Mouse (Mus musculus): ENCODE measurements around the gene Sbds. TPM values are rescaled to one million over a fixed set of nuclear protein-coding genes. Genes with fewer than 3 reads are reported as not detected.

Sbds gene
- 10 to 100 TPM; 83.8 to 90.3 TPM for total RNA-seq (2021)
- long read RNA-seq, experiment 1, transcript Sbds-201 (5 exons, 1,548 nt), result major isoform, 129 of 152 reads
- long read RNA-seq, experiment 1, partial matches to known transcripts, result 9 of 152 reads
- long read RNA-seq, experiment 1, other reads (novel, unspliced or antisense), result 13 of 152 reads
- long read RNA-seq, experiment 2, transcript Sbds-201 (5 exons, 1,548 nt), result major isoform, 99 of 115 reads
- long read RNA-seq, experiment 2, partial matches to known transcripts, result 5 of 115 reads
- long read RNA-seq, experiment 2, other reads (novel, unspliced or antisense), result 11 of 115 reads

- peak; percentile 98 for DNase-seq (ENCODE audit: low spot score in 2 of 2)
Measured at GRCm38 (mm10) chr5:130255017-130255720, at the start of gene Sbds, which contains the start of gene Tyw1. Sbds (minus strand) TSS chr5:130255530. Tyw1 (plus strand) TSS chr5:130255619.

- DNase-seq (ENCODE audit: low spot score in 2 of 2), result no peak
Measured at GRCm38 (mm10) chr5:130303611-130304010, 48.3 kb upstream of the Sbds start.

DNA sequence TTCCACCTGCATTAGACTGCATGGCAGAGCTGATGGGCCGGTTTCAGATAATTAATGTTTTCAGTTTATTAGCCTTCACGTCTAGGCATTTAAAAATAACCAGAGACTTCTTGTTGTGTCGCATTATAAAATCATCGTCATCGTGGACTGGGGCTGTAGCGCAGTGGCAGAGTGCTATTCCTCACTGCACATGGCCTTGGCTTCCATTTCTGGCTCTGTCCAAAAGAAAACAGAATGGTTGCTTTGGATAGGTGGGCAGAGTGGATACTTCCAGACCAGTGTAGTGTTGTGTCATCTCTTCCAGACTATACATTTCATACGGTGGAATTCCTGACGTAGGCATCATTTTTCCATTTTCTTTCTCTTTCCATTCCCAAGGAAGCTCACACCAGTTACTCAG lies 44.2 kb upstream of the Sbds start:
- no peak for DNase-seq (ENCODE audit: low spot score in 2 of 2)

GRCm38 (mm10) chr5:130298831-130299460 lies 43.6 kb upstream of the Sbds start:
- DNase-seq (ENCODE audit: low spot score in 2 of 2), result no peak

GRCm38 (mm10) chr5:130296071-130296470 lies 40.7 kb upstream of the Sbds start:
- no peak for DNase-seq (ENCODE audit: low spot score in 2 of 2)

DNA sequence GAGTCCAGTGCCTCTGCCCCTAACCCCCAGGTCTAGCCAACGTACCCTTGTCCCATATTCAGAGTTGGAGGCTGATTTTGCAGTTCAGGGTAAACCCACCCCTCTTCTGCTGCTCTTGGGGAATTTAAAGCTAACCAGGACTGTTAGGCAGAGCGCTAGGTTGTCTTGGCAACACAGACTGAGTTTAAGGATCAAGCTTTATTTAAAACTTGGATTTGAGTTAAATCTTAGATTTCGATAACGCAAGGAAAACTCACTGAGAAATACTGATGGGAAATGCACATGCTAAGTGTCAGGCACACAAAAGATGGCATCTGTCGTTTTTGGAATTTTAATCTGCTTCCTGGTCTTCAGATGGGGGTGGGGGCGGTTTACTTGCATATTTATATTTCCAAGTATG lies 39.3 kb upstream of the Sbds start:
- DNase-seq (ENCODE audit: low spot score in 2 of 2), result no peak

DNA sequence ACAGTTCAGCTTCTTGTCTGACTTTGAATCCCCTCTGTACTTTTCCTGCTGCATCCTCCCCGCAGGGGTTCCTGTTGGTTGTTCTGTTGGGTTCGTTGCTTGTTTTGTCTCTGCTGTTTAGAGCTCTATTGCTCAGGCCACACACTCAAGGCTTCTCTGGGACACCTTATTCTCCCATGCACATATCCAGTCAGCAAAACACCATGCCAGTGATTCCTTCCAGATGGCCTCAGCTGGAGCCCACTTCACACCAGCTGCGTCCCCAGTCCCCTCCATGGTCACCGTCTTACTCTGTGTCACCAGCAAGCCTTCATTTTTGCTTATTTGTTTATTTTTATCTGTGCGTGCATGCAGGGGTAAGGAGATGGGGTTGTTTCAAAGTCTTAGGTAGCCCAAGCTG lies 38.6 kb upstream of the Sbds start:
- no peak for DNase-seq (ENCODE audit: low spot score in 2 of 2)

DNA sequence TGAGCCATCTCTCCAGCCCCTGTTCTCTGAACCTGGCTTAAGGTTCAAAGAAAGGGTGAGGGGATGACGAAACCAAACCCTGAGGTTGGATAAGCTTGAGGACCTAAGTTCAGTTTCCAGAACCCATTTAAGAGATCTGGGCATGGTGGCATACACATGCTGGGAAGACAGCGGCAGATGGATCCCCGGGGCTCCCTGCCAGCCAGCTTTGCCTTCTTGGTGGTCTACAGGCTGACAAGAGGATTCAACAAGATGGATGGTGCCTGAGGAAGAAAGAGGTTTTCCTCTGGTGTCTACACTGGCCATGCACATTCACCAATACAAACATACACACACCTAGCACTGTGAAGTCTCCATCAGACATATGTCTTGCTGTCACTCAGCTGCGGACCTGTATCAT lies 37.6 kb upstream of the Sbds start:
- DNase-seq (ENCODE audit: low spot score in 2 of 2), result no peak

GRCm38 (mm10) chr5:130290775-130291174 lies 35.4 kb upstream of the Sbds start:
- DNase-seq (ENCODE audit: low spot score in 2 of 2), result peak; percentile 47 to 56

DNA sequence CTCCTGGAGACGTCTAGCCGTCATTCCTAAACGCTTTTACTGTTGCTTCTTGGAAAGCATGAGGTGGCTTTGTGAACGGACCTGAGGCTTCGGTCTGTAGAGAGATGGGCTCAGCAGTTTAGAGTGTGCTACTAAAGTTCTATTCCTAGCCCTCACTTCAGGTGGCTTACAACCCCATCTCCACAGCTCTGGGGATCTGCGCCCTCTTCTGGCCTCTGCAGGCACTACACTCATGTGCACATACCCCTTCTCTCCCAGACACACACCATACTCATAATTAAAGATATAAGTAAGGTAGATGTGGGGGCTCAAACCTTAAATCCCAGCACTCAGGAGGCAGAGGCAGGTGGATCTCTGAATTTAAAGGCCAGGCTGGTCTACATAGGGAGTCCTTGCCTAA lies 34.9 kb upstream of the Sbds start:
- no peak for DNase-seq (ENCODE audit: low spot score in 2 of 2)

GRCm38 (mm10) chr5:130288106-130288505 lies 32.8 kb upstream of the Sbds start:
- no peak for DNase-seq (ENCODE audit: low spot score in 2 of 2)

DNA sequence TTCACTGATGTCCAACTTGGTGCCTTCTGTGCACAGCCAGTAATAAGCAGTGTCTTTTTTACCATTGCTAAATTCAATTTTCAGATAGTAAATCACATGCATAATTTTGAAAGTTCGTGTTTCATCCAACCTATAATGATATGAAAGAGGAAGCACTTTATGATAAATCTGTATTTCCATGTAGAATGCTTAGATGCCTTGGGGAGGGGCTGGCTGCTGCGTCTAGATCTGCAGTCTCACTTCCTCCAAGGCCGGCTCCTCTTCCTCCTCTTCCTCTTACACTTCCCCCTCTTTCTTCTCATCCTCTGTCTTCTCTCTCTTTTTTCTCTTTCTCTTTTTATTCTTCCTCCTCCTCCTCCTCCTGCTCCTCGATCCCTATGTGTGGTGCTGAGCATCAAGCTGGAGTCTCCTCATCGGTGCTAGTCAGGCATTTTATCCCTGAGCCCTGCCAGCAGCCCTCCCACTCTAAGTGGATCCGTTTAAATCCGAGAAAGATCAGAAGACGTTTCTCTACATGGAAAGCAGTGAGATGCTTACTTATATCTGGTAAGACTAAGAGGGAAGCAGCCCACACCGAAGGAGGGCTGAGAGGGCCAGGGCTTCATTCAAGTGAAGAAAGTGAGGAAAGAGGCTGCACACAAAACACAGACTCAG lies 27.9 kb upstream of the Sbds start:
- no peak for DNase-seq (ENCODE audit: low spot score in 2 of 2)

DNA sequence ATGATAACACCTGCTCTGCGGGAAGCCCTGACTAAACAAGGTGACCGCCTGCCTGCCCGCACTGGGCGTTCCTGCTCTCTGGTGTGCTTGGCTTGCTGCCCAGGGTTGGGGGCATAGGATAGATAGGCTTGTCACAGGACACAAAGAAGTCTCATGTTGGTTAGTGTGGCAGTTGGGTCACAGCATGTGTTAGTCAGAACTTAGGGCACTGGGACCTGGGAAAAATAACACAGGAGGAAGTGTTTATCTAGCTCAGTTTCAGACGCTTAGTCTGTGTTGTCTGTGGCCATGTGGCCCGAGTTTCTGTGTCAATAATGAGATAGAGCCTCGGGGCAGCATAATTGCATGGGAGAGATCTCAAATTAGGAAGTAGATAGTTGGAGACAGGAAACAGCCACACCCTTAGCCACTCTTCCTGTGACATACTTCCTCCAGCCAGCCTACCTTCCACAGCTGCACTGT lies 22.7 kb upstream of the Sbds start:
- DNase-seq (ENCODE audit: low spot score in 2 of 2), result no peak

- peak; percentile 38 to 52 for DNase-seq (ENCODE audit: low spot score in 2 of 2)
Measured at GRCm38 (mm10) chr5:130275509-130275908, 20.2 kb upstream of the Sbds start.

- DNase-seq (ENCODE audit: low spot score in 2 of 2), result no peak
Measured at GRCm38 (mm10) chr5:130273046-130273445, 17.7 kb upstream of the Sbds start.

DNA sequence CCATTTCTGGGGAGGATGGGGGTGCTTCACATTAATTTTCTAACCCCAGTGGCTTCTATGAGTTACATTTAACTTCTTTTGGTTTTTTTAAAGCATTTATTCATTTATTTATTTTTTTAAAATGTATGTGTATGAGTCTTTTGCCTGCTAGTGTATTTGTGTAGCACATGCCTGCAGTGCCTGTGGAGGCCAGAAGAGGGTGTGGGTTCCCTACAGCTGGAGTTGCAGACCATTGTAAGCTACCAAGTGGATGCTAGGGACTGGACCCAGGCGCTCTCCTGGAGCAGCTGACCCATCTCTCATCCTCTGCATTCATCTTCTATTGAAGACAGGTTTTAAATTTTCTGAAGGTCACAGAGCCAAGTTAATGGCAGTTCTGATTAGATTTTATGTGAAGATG lies 17.0 kb upstream of the Sbds start:
- no peak for DNase-seq (ENCODE audit: low spot score in 2 of 2)

DNA sequence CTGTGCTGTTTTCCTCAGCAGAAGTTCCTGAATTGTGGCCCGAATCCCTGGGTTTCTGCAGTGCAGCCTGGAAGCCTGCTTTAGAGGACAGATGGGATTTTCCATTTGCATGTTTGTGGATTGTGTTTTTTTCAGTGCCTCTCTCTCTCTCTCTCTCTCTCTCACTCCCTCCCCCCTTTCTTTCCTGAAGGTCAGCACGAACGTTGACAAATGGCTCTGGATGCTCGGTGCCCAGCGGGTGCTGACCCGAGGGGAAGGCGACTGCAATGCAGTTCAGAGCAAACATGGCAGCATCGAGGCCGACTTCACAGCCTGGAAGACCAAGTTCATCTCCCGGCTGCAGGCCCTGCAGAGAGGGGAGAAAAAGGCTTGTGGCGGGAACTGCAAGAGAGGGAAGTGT lies 13.6 kb upstream of the Sbds start:
- DNase-seq (ENCODE audit: low spot score in 2 of 2), result no peak

DNA sequence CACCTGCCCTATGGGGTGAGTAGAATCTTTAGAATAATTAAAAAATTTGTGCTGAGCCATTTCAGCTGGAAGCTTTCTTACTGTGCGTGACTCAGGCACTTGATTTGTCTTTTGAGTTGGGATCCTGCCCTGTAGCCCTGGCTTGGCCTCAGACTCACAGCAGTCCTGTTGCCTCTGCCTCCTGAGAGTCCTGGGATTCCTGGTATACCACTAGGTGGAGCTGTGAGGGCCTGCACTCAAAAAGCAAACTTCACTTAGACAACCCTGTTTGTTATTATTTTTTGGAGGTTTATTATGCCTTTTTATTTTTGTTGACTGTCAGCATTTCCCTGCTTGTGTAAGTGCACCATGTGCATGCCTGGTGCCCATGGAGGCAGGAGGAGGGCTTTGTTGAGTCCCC lies 12.0 kb upstream of the Sbds start:
- DNase-seq (ENCODE audit: low spot score in 2 of 2), result no peak

- peak in 1 of 2 experiments; percentile 50 for DNase-seq (ENCODE audit: low spot score in 2 of 2)
Measured at GRCm38 (mm10) chr5:130266651-130267050, 11.3 kb upstream of the Sbds start.

- no peak for DNase-seq (ENCODE audit: low spot score in 2 of 2)
Measured at GRCm38 (mm10) chr5:130264433-130265005, 9.2 kb upstream of the Sbds start.

- DNase-seq (ENCODE audit: low spot score in 2 of 2), result no peak
Measured at GRCm38 (mm10) chr5:130263454-130263853, 8.1 kb upstream of the Sbds start.
